Mouse (Mus musculus): ENCODE results near the gene Dnttip2. TPM values are rescaled to one million over a fixed set of nuclear protein-coding genes. Genes with fewer than 3 reads are reported as not detected.

The Dnttip2 gene
- polyA plus RNA-seq, 1 experiment from 2014 or later, result 104 TPM

DNA sequence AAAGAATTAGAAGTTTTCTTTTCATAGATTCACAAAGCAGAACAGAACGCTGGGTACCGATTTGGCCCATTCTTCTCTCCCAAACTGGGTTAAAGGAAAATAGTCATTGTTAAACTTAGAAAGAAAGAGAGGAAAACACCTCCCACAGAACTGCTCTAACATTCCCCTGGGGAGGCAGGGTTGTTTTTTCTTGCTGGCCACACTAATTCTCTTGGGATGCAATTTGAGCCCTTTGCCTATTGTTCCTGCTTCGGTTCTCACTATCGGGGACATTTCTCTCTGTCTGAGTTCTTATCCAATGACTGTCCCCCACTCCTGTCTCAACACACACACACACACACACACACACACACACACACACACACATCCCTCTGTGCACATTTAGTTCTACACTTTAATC is 59.3 kb downstream of the Dnttip2 start:
- Histone ChIP-seq H3K79me2 (ENCODE audit: inconsistent target) (no peaks in the 10 kb centered on the region), H3K36me3 (ENCODE audit: inconsistent target) (no peaks in the 10 kb centered on the region), H3K4me3 (ENCODE audit: inconsistent target) (no peak overlapping the region), H3K27ac (no peak overlapping the region)
- WGBS (ENCODE audit: missing documents), result 91% methylated on average over 4 of the region's 4 CpGs

DNA sequence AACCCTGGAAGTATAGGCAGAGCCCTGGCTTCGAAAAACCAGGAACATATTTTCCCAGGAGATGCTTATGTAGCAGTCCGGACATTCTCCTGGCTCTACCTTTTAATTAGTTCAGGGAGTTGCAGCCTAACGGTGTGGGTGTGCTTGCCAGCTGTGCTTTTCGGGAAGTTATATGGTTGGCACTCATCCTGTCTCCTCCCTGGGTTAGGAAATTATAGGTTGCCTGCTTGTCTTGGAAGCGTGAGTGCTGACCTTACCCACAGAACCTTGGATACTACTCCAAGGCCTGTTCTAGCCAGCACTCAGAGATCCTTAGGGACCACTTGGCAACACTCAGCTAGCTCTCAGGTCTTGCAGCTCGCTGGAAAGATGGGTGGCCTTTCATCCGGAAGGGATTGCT is 59.7 kb downstream of the Dnttip2 start:
- H3K4me3 ChIP-seq (ENCODE audit: inconsistent target), result no peak overlapping the region
- no peaks in the 10 kb centered on the region for H3K36me3 ChIP-seq (ENCODE audit: inconsistent target)
- no peaks in the 10 kb centered on the region for H3K79me2 ChIP-seq (ENCODE audit: inconsistent target)
- 70% methylated on average over 6 of the region's 7 CpGs for WGBS (ENCODE audit: missing documents)
- no peak overlapping the region for H3K27ac ChIP-seq

DNA sequence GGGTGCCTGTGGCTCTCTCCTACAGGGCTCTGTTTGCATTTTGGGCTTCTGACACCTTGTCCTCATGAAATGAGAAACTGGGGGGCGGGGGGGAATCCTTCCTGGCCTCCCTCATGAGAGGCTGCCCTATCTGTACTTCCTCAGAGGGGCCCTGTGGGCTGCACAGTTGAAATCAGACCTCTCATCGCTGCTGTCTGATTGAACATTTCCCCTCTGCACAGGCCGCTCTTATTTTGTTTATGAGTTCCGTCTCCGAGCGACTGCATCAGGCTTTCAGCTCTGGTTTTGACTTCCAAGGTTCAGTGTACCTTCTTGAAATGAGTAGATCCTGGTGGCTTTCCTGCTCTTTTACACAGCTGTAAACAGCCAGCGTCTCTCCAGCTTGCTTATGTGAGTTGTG is 60.2 kb downstream of the Dnttip2 start:
- no peak overlapping the region for H3K4me3 ChIP-seq (ENCODE audit: inconsistent target)
- WGBS (ENCODE audit: missing documents), result 60% methylated on average over 7 of the region's 7 CpGs
- H3K27ac ChIP-seq, result no peak overlapping the region
- H3K79me2 ChIP-seq (ENCODE audit: inconsistent target), result no peaks in the 10 kb centered on the region
- H3K36me3 ChIP-seq (ENCODE audit: inconsistent target), result no peaks in the 10 kb centered on the region

Other genes starting within 250 kb of the Dnttip2 start
- gene Abca4, start 229.9 kb upstream of the Dnttip2 start, polyA plus RNA-seq (2018), result not detected in 3 replicates
- 50.5 to 96.3 TPM (median 94.0 TPM) in 3 replicates for gene Gclm, start 28.8 kb upstream of the Dnttip2 start, polyA plus RNA-seq (2018)
- gene Bcar3, start 19.7 kb downstream of the Dnttip2 start, polyA plus RNA-seq (2018), result 10.7 to 31.8 TPM (median 14.2 TPM) in 3 replicates